Mouse (Mus musculus) right cerebral cortex, postnatal 25 days (tissue): ENCODE measurements at regions not wholly inside any gene's neighbourhood (a gene's known extent, or its start where the extent isn't known, plus 50 kb on each side); places are given as distances from the start of the nearest gene placed in this dataset.

Source experiments
- DNase-seq: peaks from one replicate; pipeline ENCODE4 v3.0.0; 2022

- DNase-seq = peak; percentile 14
Measured at GRCm38 (mm10) chr3:70097813-70098212, 90.4 kb downstream of the Otol1 start.

- no peak for DNase-seq
Measured at GRCm38 (mm10) chr3:70102091-70102490, 94.7 kb downstream of the Otol1 start.

GRCm38 (mm10) chr3:70102593-70103213, 95.3 kb downstream of the Otol1 start:
- peak; percentile 11 for DNase-seq

GRCm38 (mm10) chr3:70103983-70104827, 96.8 kb downstream of the Otol1 start:
- DNase-seq = peak; percentile 69

- DNase-seq = peak; percentile 56
Measured at GRCm38 (mm10) chr3:70104828-70105399, 97.5 kb downstream of the Otol1 start.

GRCm38 (mm10) chr3:70105561-70105960, 98.1 kb downstream of the Otol1 start:
- DNase-seq = no peak

GRCm38 (mm10) chr3:70106141-70106540, 98.7 kb downstream of the Otol1 start:
- no peak for DNase-seq

GRCm38 (mm10) chr3:70126212-70126611, 118.8 kb downstream of the Otol1 start:
- DNase-seq = no peak

GRCm38 (mm10) chr3:70130241-70131029, 123.0 kb downstream of the Otol1 start:
- no peak for DNase-seq

GRCm38 (mm10) chr3:70134963-70135362, 127.5 kb downstream of the Otol1 start:
- DNase-seq = no peak

GRCm38 (mm10) chr3:70138488-70138887, 131.1 kb downstream of the Otol1 start:
- no peak for DNase-seq

- no peak for DNase-seq
Measured at GRCm38 (mm10) chr3:70138926-70139325, 131.5 kb downstream of the Otol1 start.

- DNase-seq = no peak
Measured at GRCm38 (mm10) chr3:70145728-70146127, 138.3 kb downstream of the Otol1 start.

- DNase-seq = no peak
Measured at GRCm38 (mm10) chr3:70151156-70151555, 143.7 kb downstream of the Otol1 start.

GRCm38 (mm10) chr3:70160043-70160442, 152.6 kb downstream of the Otol1 start:
- DNase-seq = no peak

GRCm38 (mm10) chr3:70171667-70172066, 164.3 kb downstream of the Otol1 start:
- no peak for DNase-seq

- DNase-seq = no peak
Measured at GRCm38 (mm10) chr3:70176391-70176790, 169.0 kb downstream of the Otol1 start.

GRCm38 (mm10) chr3:70181611-70182010, 174.2 kb downstream of the Otol1 start:
- DNase-seq = no peak

- DNase-seq = no peak
Measured at GRCm38 (mm10) chr3:70190741-70191140, 183.3 kb downstream of the Otol1 start.

- DNase-seq = no peak
Measured at GRCm38 (mm10) chr3:70196671-70197070, 189.3 kb downstream of the Otol1 start.

GRCm38 (mm10) chr3:70198890-70199289, 191.5 kb downstream of the Otol1 start:
- no peak for DNase-seq

- DNase-seq = peak; percentile 11
Measured at GRCm38 (mm10) chr3:70201334-70201943, 194.0 kb downstream of the Otol1 start.

GRCm38 (mm10) chr3:70215195-70215594, 207.8 kb downstream of the Otol1 start:
- DNase-seq = no peak
